Mouse (Mus musculus) spleen, adult 2 months (tissue): Measurements from ENCODE around the gene Zfp948.

Source experiments
- CTCF ChIP-seq: fragments of 200-500 bp; IDR thresholded peaks from 2 replicates; pipeline ENCODE4 v1.5.1; 2011; ENCODE audit warnings: mild to moderate bottlenecking, inconsistent platforms; ENCODE audit not compliant: insufficient read depth, insufficient read length, insufficient replicate concordance; ENCODE audit errors: extremely low read depth
- POLR2A ChIP-seq: fragments of 200-500 bp; IDR thresholded peaks from 2 replicates; pipeline ENCODE4 v1.6.1; 2011; ENCODE audit warnings: low read depth, low read length, inconsistent platforms

GRCm38 (mm10) chr17:21536096-21536495 is 30.7 kb upstream of the Zfp948 start:
- TF ChIP-seq POLR2A (no peak), CTCF (no peak)
